Mouse (Mus musculus): Measurements from ENCODE around the gene Taf1a. TPM values are rescaled to one million over a fixed set of nuclear protein-coding genes. Genes with fewer than 3 reads are reported as not detected.
A peak's percentile ranks its signal among the peaks of the same experiment; 100 is the strongest.
"Not testable (repeated sequence)": the region's sequence is repeated elsewhere in the genome, so short reads cannot be mapped to it uniquely, and the experiment has no call there.

The Taf1a gene
- polyA plus RNA-seq, 1 experiment from 2014 or later: 16.9 TPM

DNA sequence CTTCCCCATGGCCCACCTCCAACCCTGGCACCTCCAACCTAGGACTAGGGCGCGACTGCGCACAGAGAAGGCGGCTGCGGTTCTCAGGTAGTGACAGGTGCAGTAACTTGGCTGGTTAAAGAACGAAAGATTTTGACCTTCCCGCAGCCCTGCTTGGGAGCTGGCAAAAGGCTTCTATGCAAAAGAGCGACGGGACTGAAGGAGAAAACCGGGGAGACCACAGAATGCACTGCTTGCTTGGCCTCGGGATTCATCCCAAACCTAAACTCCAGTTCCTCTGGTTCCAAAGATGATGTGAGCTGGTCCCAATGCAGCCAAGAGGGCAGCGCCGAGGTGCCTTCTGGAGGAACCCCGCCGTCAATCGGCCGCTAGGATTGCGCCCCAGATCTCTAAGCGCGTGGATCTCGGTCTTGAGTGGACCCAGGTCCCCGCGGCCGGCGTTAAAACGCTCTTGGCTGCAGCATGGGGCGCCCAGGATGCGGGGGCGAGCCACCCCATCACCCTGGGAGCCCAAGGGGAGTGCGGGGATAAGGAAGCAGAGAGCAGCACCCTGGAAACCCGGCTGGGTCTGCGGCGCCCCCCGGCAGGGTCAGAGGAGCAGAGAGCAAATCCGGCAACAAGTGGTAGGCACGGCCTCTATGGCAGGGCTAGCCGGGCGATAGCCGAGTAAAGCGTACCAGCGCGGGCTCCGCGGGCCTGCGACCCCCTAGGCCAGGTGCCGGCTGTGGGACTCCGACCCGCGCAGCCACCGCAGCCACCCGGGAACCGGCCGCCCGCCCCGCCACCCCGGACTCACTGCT lies 20.0 kb upstream of the Taf1a start:
- Histone ChIP-seq H3K4me2 (replicated peaks) (peak overlapping the region; percentile 79), H3K27ac (peak overlapping the region; percentile 81), H3K27me3 (no peaks in the 10 kb centered on the region), H3K4me3 (replicated peaks) (peak overlapping the region; percentile 74), H3K36me3 (peaks cover 11% of the 10 kb centered on the region), H3K4me1 (replicated peaks) (peaks cover 24% of the 10 kb centered on the region), H3K9ac (replicated peaks) (peak overlapping the region; percentile 87), H3K9me3 (no peaks in the 10 kb centered on the region)
- 1% methylated on average over 54 of the region's 56 CpGs for WGBS
- ATAC-seq: peak; percentile 86

DNA sequence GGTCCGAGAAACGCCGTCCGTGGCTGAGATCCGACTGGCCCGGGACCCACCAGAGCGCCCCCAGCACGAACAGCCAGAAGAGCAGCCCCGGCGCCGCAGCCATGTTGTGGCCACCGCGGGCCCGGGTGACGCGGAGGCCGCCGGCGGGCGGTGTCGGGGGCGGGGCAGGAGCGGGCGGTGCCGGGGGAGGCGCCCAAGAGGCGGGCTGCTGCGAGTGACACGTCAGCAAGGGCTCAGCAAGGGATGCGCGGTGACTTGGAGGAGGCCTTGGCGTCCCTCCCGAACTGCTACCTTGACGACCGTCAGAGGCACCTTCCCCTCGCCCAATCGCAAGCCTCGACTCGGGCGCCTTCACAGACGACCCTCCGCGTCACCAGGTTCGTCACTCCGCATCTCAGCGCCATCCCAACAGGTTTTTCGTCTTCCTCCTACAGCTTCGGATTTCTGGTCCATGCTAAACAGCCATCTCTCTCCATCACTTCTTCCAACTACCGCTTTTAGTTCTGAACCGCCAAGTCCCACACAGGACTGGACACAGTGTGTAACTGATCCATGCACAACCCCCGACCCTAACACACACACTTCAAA lies 19.3 kb upstream of the Taf1a start, which contains the start of gene Mia3:
Mia3 (minus strand) TSS at position 127 of the 588 bp plus-strand sequence.
- Histone ChIP-seq H3K4me2 (replicated peaks) (peak within 1 kb of the TSS; percentile 79), H3K4me1 (replicated peaks) (peaks cover 24% of the 10 kb centered on the region), H3K9me3 (0 out of 2 replicates have a peak, but pooled peaks cover 1% of the 10 kb centered on the region), H3K36me3 (peaks cover 4% of the 10 kb centered on the region), H3K9ac (replicated peaks) (peak within 1 kb of the TSS; percentile 87), H3K27ac (peak within 1 kb of the TSS; percentile 81), H3K27me3 (no peaks in the 10 kb centered on the region), H3K4me3 (replicated peaks) (peak within 1 kb of the TSS; percentile 74)
- ATAC-seq: peak; percentile 98
- WGBS: 1% methylated on average over 44 of the region's 51 CpGs

DNA sequence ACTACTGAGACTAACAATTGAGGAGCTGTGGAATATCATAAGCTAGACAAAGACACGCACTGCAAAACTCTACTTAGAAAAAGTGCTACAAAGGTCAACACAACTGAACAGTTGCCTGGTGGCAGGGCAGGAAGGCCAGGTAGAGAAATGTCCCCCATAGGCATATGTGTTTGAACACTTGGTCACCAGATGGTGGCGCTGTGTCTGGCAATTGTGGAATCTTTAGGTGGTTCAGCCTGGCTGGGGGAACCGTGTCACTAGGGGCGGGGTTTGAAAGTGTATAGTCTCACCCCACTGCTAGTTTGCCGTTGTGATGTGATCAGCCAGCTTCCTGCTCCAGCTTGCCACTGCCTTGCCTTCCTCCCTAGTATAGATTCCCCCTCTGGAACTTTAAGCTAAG lies 14.1 kb upstream of the Taf1a start:
- Histone ChIP-seq H3K27ac (no peak overlapping the region), H3K4me2 (replicated peaks) (no peak overlapping the region), H3K4me3 (replicated peaks) (no peak overlapping the region), H3K4me1 (replicated peaks) (peaks cover 6% of the 10 kb centered on the region), H3K9ac (replicated peaks) (no peak overlapping the region), H3K36me3 (no peaks in the 10 kb centered on the region), H3K27me3 (no peaks in the 10 kb centered on the region), H3K9me3 (peaks cover 5% of the 10 kb centered on the region)
- no peak for ATAC-seq
- WGBS: 79% methylated on average over 5 of the region's 5 CpGs

DNA sequence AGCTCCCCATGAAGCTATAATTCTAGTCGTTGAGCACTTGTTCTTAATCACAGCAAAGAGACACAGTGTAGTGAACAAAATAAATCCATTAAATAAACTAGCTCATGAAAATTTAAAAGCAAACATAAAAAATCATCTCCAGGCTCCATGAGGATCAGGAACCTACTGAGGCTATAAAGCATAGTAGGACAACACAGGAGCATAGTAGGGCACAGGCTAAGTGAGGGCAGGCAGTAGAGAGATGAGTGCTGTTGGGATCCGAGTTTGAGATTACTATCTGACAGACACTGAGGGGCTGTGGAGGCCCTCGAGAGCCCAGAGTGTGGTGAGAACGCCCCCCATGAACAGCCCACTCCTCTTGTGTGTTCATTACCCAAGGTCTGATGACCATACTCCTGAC lies 11.7 kb upstream of the Taf1a start:
- Histone ChIP-seq H3K27ac (no peak overlapping the region), H3K9ac (replicated peaks) (no peak overlapping the region), H3K4me3 (replicated peaks) (no peak overlapping the region), H3K9me3 (peaks cover 5% of the 10 kb centered on the region), H3K36me3 (no peaks in the 10 kb centered on the region), H3K4me1 (replicated peaks) (no peaks in the 10 kb centered on the region), H3K4me2 (replicated peaks) (no peak overlapping the region), H3K27me3 (0 out of 2 replicates have a peak, but pooled peaks cover 3% of the 10 kb centered on the region)
- 79% methylated on average over 4 of the region's 4 CpGs for WGBS
- no peak for ATAC-seq

DNA sequence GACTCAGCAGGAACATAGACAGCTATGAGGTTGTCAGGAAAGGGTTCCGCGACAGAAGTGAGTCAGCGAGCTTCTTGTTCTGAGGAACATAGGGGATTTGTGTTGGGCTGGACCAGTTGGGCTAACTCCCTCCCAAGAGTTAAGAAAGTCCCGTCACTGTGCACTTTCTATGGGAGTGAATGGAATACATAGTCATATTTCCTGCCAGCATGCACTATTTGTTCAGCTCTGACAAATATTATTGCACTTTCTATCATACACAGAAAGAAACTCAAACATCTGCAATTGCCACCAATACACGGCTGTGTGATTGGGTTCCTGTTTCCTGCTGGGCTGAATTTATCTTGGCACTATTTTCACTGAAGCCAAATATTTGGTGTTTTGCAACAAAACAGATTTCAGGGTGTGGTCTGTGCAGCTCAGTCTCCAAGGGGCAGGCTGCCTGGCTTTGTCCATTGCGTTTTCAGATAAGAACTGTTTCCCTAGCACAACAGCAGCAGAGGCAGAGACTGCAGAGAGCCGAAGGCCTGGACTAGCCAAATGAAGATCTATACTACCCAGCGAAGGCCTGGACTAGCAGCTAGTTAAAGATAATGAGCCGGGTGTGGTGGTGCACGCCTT lies 10.3 kb upstream of the Taf1a start:
- ATAC-seq: no peak
- H3K36me3 ChIP-seq: no peaks in the 10 kb centered on the region
- no peak overlapping the region for H3K9ac ChIP-seq (replicated peaks)
- no peak overlapping the region for H3K4me2 ChIP-seq (replicated peaks)
- 87% methylated on average over 10 of the region's 10 CpGs for WGBS
- H3K27ac ChIP-seq: no peak overlapping the region
- no peak overlapping the region for H3K4me3 ChIP-seq (replicated peaks)
- H3K4me1 ChIP-seq (replicated peaks): no peaks in the 10 kb centered on the region
- H3K9me3 ChIP-seq: peaks cover 5% of the 10 kb centered on the region
- H3K27me3 ChIP-seq: peaks cover 9% of the 10 kb centered on the region; the same call in 1 of the 2 replicates

DNA sequence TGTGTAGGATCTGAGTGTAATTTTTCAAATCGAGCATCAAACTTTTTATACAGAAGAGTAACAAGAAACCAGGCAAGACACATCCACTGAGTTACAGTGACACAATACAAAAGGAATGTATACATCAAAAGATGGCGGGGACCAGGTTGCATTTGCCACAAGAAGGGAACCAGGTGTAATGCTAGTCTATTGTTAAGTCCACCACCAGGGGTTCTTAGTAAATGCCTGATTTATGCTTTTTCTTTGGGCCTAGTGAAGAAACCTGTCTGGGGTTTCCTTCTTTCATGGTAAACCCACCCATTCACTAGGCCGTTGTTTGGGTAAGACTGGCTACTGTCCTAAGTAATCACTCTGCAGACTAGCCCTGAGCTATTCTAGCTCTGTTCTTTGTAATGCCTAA lies 9.4 kb upstream of the Taf1a start:
- not testable (repeated sequence) for H3K9me3 ChIP-seq; H3K36me3 ChIP-seq; H3K4me2 ChIP-seq (replicated peaks); H3K4me3 ChIP-seq (replicated peaks); H3K9ac ChIP-seq (replicated peaks); ATAC-seq; H3K4me1 ChIP-seq (replicated peaks); H3K27ac ChIP-seq
- peaks cover 17% of the 10 kb centered on the region; the same call in 1 of the 2 replicates for H3K27me3 ChIP-seq
- 88% methylated on average over 3 of the region's 3 CpGs for WGBS

DNA sequence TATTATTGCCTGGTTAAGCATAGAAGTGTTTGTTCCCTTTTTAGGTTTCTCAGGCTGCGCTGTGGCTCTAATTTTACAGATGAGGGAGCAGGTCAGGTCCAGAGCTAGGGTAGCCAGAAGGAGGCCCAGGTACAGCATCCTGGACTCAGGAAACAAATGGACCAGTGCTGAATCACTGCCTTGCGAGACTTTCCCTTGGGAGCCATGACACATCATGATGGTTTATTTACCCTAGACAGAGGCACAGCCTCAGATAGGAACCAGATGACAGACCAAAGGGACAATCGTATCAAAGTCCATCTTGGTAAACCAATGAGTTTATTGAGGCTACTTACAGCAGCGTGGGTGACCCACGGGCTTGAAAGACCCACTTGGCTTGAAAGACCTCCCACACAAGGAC lies 7.0 kb upstream of the Taf1a start:
- Histone ChIP-seq H3K27ac (no peak overlapping the region), H3K4me1 (replicated peaks) (no peaks in the 10 kb centered on the region), H3K36me3 (no peaks in the 10 kb centered on the region), H3K27me3 (peaks cover 36% of the 10 kb centered on the region), H3K4me3 (replicated peaks) (no peak overlapping the region), H3K4me2 (replicated peaks) (no peak overlapping the region), H3K9me3 (no peaks in the 10 kb centered on the region), H3K9ac (replicated peaks) (no peak overlapping the region)
- 88% methylated on average over 5 of the region's 5 CpGs for WGBS
- ATAC-seq: no peak

DNA sequence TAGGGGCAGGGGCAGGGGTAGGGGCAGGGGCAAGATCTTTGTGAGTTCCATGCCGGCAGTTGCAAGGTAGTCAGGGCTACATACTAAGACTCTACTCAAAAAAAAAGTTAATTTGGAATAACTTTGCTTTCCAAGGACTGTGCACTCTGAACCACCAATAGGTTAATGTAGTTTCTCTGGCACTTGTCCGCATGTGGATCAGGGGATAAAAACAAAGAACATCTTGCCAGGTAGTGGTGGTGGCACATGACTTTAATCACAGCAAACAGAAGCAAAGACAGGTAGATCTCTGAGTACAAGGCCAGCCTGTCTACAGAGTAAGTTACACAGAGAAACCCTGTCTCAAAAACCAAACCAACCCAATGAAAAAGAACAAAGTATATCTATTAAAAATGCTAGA lies 6.2 kb upstream of the Taf1a start:
- no peak overlapping the region for H3K4me2 ChIP-seq (replicated peaks)
- 89% methylated on average over 2 of the region's 2 CpGs for WGBS
- H3K9ac ChIP-seq (replicated peaks): no peak overlapping the region
- H3K4me3 ChIP-seq (replicated peaks): no peak overlapping the region
- no peaks in the 10 kb centered on the region for H3K9me3 ChIP-seq
- no peak for ATAC-seq
- no peaks in the 10 kb centered on the region for H3K4me1 ChIP-seq (replicated peaks)
- peaks cover 43% of the 10 kb centered on the region for H3K27me3 ChIP-seq
- no peaks in the 10 kb centered on the region for H3K36me3 ChIP-seq
- no peak overlapping the region for H3K27ac ChIP-seq

DNA sequence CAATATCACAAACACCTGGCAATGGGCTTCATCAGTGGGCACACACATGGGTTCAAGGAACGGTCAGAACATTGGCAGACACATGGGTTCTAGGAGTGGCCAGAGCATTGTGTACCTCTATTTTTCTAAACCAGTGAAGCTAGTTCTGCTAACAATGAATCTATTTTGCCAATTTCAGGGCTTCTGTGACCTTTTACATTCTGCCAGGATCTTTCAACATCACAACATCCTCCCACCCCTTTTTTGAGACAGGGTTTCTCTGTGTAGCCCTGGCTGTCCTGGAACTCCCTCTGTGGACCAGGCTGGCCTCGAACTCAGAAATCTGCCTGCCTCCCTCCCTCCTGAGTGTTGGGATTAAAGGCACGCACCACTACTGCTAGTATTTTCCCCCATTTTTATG lies 1.4 kb upstream of the Taf1a start:
- Histone ChIP-seq H3K27me3 (peaks cover 43% of the 10 kb centered on the region), H3K4me1 (replicated peaks) (peaks cover 16% of the 10 kb centered on the region)
- not testable (repeated sequence) for ATAC-seq; H3K4me3 ChIP-seq (replicated peaks); H3K4me2 ChIP-seq (replicated peaks); H3K9me3 ChIP-seq; H3K9ac ChIP-seq (replicated peaks); H3K36me3 ChIP-seq; H3K27ac ChIP-seq
- WGBS: 89% methylated on average over 3 of the region's 3 CpGs

DNA sequence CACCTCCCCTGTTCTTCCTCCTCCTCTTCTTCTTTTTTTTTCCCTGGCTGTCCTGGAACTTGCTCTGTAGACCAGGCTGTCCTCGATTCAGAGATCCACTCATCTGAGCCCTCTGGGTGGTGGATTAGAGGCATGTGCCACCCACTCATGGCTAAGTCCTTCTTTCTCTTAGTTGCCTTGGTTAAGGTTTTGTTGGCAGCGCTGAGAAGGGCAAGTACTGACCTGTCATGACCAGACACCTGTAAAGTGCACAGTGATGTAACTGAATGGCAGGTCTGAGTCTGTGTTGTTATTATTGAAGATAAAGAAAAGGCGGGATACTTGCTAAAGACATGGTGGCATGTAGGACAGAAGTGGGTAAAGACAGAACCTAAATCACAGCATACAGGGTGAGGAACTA lies 14.6 kb downstream of the Taf1a start:
- no peaks in the 10 kb centered on the region for H3K9me3 ChIP-seq
- no peak for ATAC-seq
- H3K27me3 ChIP-seq: no peaks in the 10 kb centered on the region
- H3K4me2 ChIP-seq (replicated peaks): no peak overlapping the region
- WGBS: 97% methylated on average over 3 of the region's 3 CpGs
- no peak overlapping the region for H3K27ac ChIP-seq
- no peaks in the 10 kb centered on the region for H3K4me1 ChIP-seq (replicated peaks)
- peaks cover 69% of the 10 kb centered on the region for H3K36me3 ChIP-seq
- H3K9ac ChIP-seq (replicated peaks): no peak overlapping the region
- no peak overlapping the region for H3K4me3 ChIP-seq (replicated peaks)

DNA sequence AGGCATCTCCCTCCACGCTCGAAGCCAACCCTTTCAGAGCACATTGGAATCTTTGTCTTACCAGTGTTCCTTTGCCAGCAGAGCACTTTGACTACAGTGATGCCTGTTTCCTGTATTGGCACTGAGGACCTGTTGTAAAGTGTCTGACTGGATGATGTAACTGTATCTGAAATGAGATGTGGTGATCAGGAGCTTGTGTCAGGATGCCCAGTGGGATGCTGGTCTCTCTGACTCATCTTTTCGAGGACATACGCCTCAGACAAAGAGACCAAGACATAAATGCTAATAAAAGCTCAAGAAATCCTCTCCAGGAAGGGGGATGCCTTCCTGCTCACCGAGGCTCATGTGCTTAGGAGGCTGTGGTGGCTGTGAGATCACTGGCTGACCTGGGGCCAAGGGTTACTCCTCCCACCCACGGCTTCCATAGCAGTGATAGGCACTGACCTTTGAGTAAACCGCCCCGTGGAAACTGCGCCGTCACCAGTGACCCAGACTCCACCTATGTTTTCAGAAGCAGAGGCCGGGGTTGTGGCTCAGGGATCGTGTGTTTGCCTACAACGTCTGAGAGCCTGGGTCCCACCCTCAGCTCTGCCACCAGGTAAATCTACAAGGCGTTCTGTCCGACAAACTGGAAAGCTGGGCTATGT lies 25.4 kb downstream of the Taf1a start:
- Histone ChIP-seq H3K27me3 (no peaks in the 10 kb centered on the region), H3K4me2 (replicated peaks) (no peak overlapping the region), H3K9ac (replicated peaks) (no peak overlapping the region), H3K9me3 (no peaks in the 10 kb centered on the region), H3K4me3 (replicated peaks) (no peak overlapping the region), H3K27ac (no peak overlapping the region), H3K36me3 (peaks cover 30% of the 10 kb centered on the region), H3K4me1 (replicated peaks) (no peaks in the 10 kb centered on the region)
- 92% methylated on average over 15 of the region's 15 CpGs for WGBS
- no peak for ATAC-seq

DNA sequence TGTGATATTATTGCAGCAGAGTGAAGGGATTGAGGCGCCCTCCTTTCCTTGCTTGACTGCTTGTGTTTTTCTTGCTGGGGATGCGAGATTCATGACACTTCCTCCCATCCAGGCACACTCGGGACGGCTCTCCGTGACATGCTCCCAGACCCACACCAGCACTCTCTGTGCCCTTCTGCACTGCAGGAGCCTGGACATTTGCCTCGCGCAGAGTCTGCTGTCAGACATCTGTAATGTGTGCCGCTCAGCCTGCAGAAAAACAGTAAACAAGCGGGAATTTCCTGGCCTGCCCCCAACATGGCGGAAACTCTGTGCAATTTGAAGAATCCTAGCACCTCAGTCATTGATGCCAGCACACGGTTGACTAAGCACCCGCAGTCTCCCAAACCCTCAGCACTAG lies 29.1 kb downstream of the Taf1a start, which contains the start of gene Hhipl2:
Hhipl2 (plus strand) TSS at position 343 of the 400 bp plus-strand sequence.
- Histone ChIP-seq H3K9me3 (no peaks in the 10 kb centered on the region), H3K27ac (no peak within 1 kb of the TSS), H3K4me1 (replicated peaks) (no peaks in the 10 kb centered on the region), H3K4me2 (replicated peaks) (no peak within 1 kb of the TSS), H3K36me3 (no peaks in the 10 kb centered on the region), H3K9ac (replicated peaks) (no peak within 1 kb of the TSS), H3K4me3 (replicated peaks) (no peak within 1 kb of the TSS), H3K27me3 (no peaks in the 10 kb centered on the region)
- 86% methylated on average over 12 of the region's 12 CpGs for WGBS
- ATAC-seq: no peak
